Mouse (Mus musculus) kidney, embryonic 16.5 days (tissue): ENCODE measurements around the gene Psmd12. TPM values are rescaled to one million over a fixed set of nuclear protein-coding genes. Genes with fewer than 3 reads are reported as not detected.
A peak's percentile ranks its signal among the peaks of the same experiment; 100 is the strongest.

Source experiments
- ATAC-seq: fragments of 200-750 bp; cut with Nextera tagmentation; 2 replicates; pipeline ENCODE4 v1.8.0; 2017; ENCODE audit warnings: moderate TSS enrichment; ENCODE audit not compliant: low FRiP score, low TSS enrichment
- H3K27ac ChIP-seq: fragments of 300-500 bp; sonication (generic); 2 replicates; pipeline ENCODE4 v1.5.1; 2014; ENCODE audit warnings: low read length
- H3K27me3 ChIP-seq: fragments of 300-500 bp; sonication (generic); 2 replicates; pipeline ENCODE4 v1.6.1; 2014; ENCODE audit warnings: low read length, control low read depth, mixed read lengths; ENCODE audit not compliant: insufficient read depth
- H3K36me3 ChIP-seq: fragments of 300-500 bp; sonication (generic); 2 replicates; pipeline ENCODE4 v1.6.1; 2014; ENCODE audit warnings: low read length, control low read depth, mixed read lengths; ENCODE audit not compliant: insufficient read depth
- H3K4me1 ChIP-seq: fragments of 300-500 bp; sonication (generic); 2 replicates; pipeline ENCODE4 v1.6.1; 2014; ENCODE audit warnings: low read length, control low read depth, mixed read lengths; ENCODE audit not compliant: insufficient read depth
- H3K4me2 ChIP-seq: fragments of 300-500 bp; sonication (generic); replicated peaks from 2 replicates; pipeline ENCODE4 v1.6.1; 2014; ENCODE audit warnings: low read depth, low read length
- H3K4me3 ChIP-seq: fragments of 300-500 bp; sonication (generic); 2 replicates; pipeline ENCODE4 v1.5.1; 2014; ENCODE audit warnings: mild to moderate bottlenecking, low read length
- H3K9ac ChIP-seq: fragments of 300-500 bp; sonication (generic); replicated peaks from 2 replicates; pipeline ENCODE4 v1.6.1; 2014; ENCODE audit warnings: low read length
- H3K9me3 ChIP-seq: fragments of 300-500 bp; sonication (generic); 2 replicates; pipeline ENCODE4 v1.6.1; 2016; ENCODE audit warnings: low read length, control low read depth
- WGBS: fragments of 180-500 bp; shearing (Covaris S2); extraction: QIAGEN DNeasy Blood & Tissue Kit; methylation state at CpG from one replicate; pipeline ENCODE4 v1.1.7; 2014; 5-methylcytosine and 5-hydroxymethylcytosine counted together
- polyA plus RNA-seq: library from polyadenylated mRNA; unstranded; fragments of >200 nt; fragmentation: Nextera tagmentation; extraction: Ambion mirVana; gene quantifications from 2 replicates; pipeline ENCODE4 v1.2.1, GENCODE M21; 2015

Psmd12 gene
- polyA plus RNA-seq, 1 experiment from 2014 or later, result 178 TPM

- WGBS, result 76% methylated on average over 7 of the region's 7 CpGs
Measured at GRCm38 (mm10) chr11:107458986-107459385, 20.3 kb upstream of the Psmd12 start.

DNA sequence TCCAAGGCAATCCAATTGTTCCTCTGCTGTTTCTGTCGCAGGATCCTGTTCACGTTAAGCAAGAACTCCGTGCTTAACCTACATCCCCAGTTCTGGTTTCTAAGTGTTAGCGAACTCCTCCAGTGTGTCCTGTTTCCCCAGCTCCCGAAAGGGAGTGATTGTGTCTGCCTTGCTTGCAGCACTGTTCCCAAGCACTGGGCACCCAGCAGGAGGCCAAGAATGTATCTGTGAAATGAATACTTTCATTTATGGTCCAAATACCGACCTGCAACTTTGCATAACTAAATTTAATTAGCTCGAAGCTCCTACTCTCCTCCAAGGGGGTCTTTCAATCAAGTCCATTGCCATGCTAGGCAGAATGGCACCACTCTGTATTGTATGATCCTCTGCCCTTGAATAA is 19.5 kb upstream of the Psmd12 start:
- H3K9me3 ChIP-seq, result no peaks in the 10 kb centered on the region
- H3K4me1 ChIP-seq, result peaks cover 21% of the 10 kb centered on the region; the same call in 1 of the 2 replicates
- H3K27me3 ChIP-seq, result no peaks in the 10 kb centered on the region
- no peak overlapping the region for H3K9ac ChIP-seq
- no peak for ATAC-seq
- no peak overlapping the region for H3K27ac ChIP-seq
- 82% methylated on average over 7 of the region's 7 CpGs for WGBS
- no peaks in the 10 kb centered on the region for H3K36me3 ChIP-seq
- H3K4me2 ChIP-seq, result no peak overlapping the region
- no peak overlapping the region for H3K4me3 ChIP-seq

More at GRCm38 (mm10) chr11:107458986-107459385, 20.3 kb upstream of the Psmd12 start:
- no peak for ATAC-seq
- Histone ChIP-seq H3K4me2 (no peak overlapping the region), H3K9me3 (no peaks in the 10 kb centered on the region), H3K27ac (no peak overlapping the region), H3K9ac (no peak overlapping the region), H3K27me3 (no peaks in the 10 kb centered on the region), H3K4me3 (no peak overlapping the region), H3K36me3 (no peaks in the 10 kb centered on the region), H3K4me1 (peaks cover 24% of the 10 kb centered on the region; the same call in 1 of the 2 replicates)

GRCm38 (mm10) chr11:107462478-107462877 is 16.8 kb upstream of the Psmd12 start:
- Histone ChIP-seq H3K27me3 (no peaks in the 10 kb centered on the region), H3K36me3 (no peaks in the 10 kb centered on the region), H3K9ac (no peak overlapping the region), H3K27ac (no peak overlapping the region), H3K4me3 (no peak overlapping the region), H3K9me3 (no peaks in the 10 kb centered on the region), H3K4me1 (peaks cover 29% of the 10 kb centered on the region), H3K4me2 (no peak overlapping the region)
- ATAC-seq, result no peak
- 92% methylated on average over 3 of the region's 3 CpGs for WGBS

- 68% methylated on average over 12 of the region's 12 CpGs for WGBS
Measured at GRCm38 (mm10) chr11:107463251-107463681, 16.0 kb upstream of the Psmd12 start.

DNA sequence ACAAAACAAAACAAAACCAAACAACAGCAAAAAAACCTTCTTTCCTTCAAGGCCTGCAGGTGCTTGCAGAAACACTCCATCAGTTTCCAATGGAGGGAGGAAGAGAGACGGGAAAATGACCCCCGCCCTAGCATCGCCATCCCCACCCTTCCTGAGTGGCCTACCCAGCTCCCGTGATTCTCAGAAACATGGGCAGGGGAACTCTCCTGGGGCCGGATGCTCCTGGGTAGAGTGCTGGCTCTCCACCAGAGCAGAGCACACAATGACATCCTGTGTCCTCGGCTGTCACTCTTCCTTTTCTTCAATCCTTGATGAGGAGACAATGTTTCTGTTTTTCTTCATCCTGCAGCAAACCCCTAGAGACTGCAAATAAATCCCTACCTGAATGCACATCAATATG is 15.1 kb upstream of the Psmd12 start:
- H3K4me2 ChIP-seq, result no peak overlapping the region
- 70% methylated on average over 6 of the region's 6 CpGs for WGBS
- no peaks in the 10 kb centered on the region for H3K9me3 ChIP-seq
- no peak for ATAC-seq
- no peaks in the 10 kb centered on the region for H3K36me3 ChIP-seq
- H3K27me3 ChIP-seq, result no peaks in the 10 kb centered on the region
- peak overlapping the region; percentile 24; the same call in 1 of the 2 replicates for H3K27ac ChIP-seq
- no peak overlapping the region for H3K9ac ChIP-seq
- H3K4me1 ChIP-seq, result peaks cover 30% of the 10 kb centered on the region
- no peak overlapping the region for H3K4me3 ChIP-seq

More at GRCm38 (mm10) chr11:107463251-107463681, 16.0 kb upstream of the Psmd12 start:
- no peak overlapping the region for H3K4me3 ChIP-seq
- peak; percentile 65; the same call in 1 of the 2 replicates for ATAC-seq
- H3K27ac ChIP-seq, result peak overlapping the region; percentile 41
- H3K27me3 ChIP-seq, result no peaks in the 10 kb centered on the region
- no peak overlapping the region for H3K4me2 ChIP-seq
- H3K4me1 ChIP-seq, result peaks cover 28% of the 10 kb centered on the region
- H3K36me3 ChIP-seq, result no peaks in the 10 kb centered on the region
- no peak overlapping the region for H3K9ac ChIP-seq
- no peaks in the 10 kb centered on the region for H3K9me3 ChIP-seq

DNA sequence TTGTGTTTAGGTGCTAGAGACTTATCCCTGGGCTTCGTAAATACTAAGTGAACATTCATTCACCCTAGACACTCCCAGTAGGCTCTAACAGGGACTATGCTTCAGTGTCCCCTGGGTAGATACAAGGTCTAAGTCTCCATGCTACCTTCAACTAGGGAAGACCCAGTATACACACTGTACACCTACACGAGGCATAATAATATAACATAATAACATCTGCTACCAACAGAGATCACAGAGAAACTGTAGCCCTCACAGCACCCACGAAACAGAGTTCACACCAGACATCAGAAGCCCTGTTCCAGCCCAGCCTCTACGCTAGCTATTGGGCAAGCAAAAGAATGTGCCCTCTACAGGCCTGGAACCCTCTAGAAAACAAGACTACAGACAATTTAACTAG is 14.2 kb upstream of the Psmd12 start:
- H3K4me2 ChIP-seq, result no peak overlapping the region
- H3K9me3 ChIP-seq, result no peaks in the 10 kb centered on the region
- no peak overlapping the region for H3K4me3 ChIP-seq
- no peaks in the 10 kb centered on the region for H3K36me3 ChIP-seq
- H3K27me3 ChIP-seq, result no peaks in the 10 kb centered on the region
- ATAC-seq, result no peak
- H3K27ac ChIP-seq, result no peak overlapping the region
- 93% methylated on average over 4 of the region's 4 CpGs for WGBS
- H3K4me1 ChIP-seq, result peaks cover 30% of the 10 kb centered on the region
- no peak overlapping the region for H3K9ac ChIP-seq

GRCm38 (mm10) chr11:107465969-107466368 is 13.3 kb upstream of the Psmd12 start:
- no peak overlapping the region for H3K4me3 ChIP-seq
- no peak overlapping the region for H3K9ac ChIP-seq
- 50% methylated on average over 1 of the region's 1 CpGs for WGBS
- H3K4me2 ChIP-seq, result no peak overlapping the region
- H3K27me3 ChIP-seq, result no peaks in the 10 kb centered on the region
- H3K36me3 ChIP-seq, result no peaks in the 10 kb centered on the region
- H3K4me1 ChIP-seq, result peaks cover 32% of the 10 kb centered on the region
- no peak for ATAC-seq
- peak overlapping the region; percentile 70 for H3K27ac ChIP-seq
- no peaks in the 10 kb centered on the region for H3K9me3 ChIP-seq

- no peak for ATAC-seq
- Histone ChIP-seq H3K4me1 (peaks cover 39% of the 10 kb centered on the region), H3K4me3 (no peak overlapping the region), H3K4me2 (0 out of 2 replicates have a peak overlapping the region, but pooled peaks have one; percentile 6), H3K9ac (no peak overlapping the region), H3K27ac (peak overlapping the region; percentile 70), H3K36me3 (no peaks in the 10 kb centered on the region), H3K9me3 (no peaks in the 10 kb centered on the region), H3K27me3 (no peaks in the 10 kb centered on the region)
- WGBS, result 56% methylated on average over 6 of the region's 6 CpGs
Measured at GRCm38 (mm10) chr11:107466611-107467391, 12.5 kb upstream of the Psmd12 start.

- Histone ChIP-seq H3K4me2 (peak overlapping the region; percentile 73), H3K4me1 (peaks cover 37% of the 10 kb centered on the region), H3K9me3 (no peaks in the 10 kb centered on the region), H3K27ac (peak overlapping the region; percentile 93), H3K9ac (peak overlapping the region; percentile 93), H3K27me3 (no peaks in the 10 kb centered on the region), H3K36me3 (no peaks in the 10 kb centered on the region), H3K4me3 (peak overlapping the region; percentile 79)
- 20% methylated on average over 16 of the region's 16 CpGs for WGBS
- no peak for ATAC-seq
Measured at GRCm38 (mm10) chr11:107468252-107469030, 10.8 kb upstream of the Psmd12 start.
